Mouse (Mus musculus): ENCODE data around the gene Scpep1. TPM values are rescaled to one million over a fixed set of nuclear protein-coding genes. Genes with fewer than 3 reads are reported as not detected.

Scpep1 gene
- polyA plus RNA-seq (2014; fragmentation: Illumina TruSeq; extraction: RNeasy Lipid Tissue Mini Kit (QIAGEN cat#74804)) = 140 TPM

GRCm38 (mm10) chr11:88955217-88955969 lies at the start of gene Scpep1:
Gene Scpep1, minus strand, starts transcription at chr11:88955465.

GRCm38 (mm10) chr11:88998974-88999722 lies 43.9 kb upstream of the Scpep1 start, which contains the start of gene Trim25:
Gene Trim25, plus strand, starts transcription at chr11:88999376.

GRCm38 (mm10) chr11:88970202-88970732 lies 15.0 kb upstream of the Scpep1 start, which contains the start of gene Coil:
Gene Coil, plus strand, starts transcription at chr11:88970252.

GRCm38 (mm10) chr11:88966881-88967361 lies 11.7 kb upstream of the Scpep1 start, which contains the start of gene Elobl:
Gene Elobl, minus strand, starts transcription at chr11:88966931.

Other genes starting within 250 kb of the Scpep1 start
- 205 TPM for gene Msi2, start 237.0 kb downstream of the Scpep1 start, polyA plus RNA-seq (2014; fragmentation: Illumina TruSeq; extraction: RNeasy Lipid Tissue Mini Kit (QIAGEN cat#74804))
- gene Akap1, start 90.9 kb downstream of the Scpep1 start, polyA plus RNA-seq (2014; fragmentation: Illumina TruSeq; extraction: RNeasy Lipid Tissue Mini Kit (QIAGEN cat#74804)) = 23.0 TPM
- gene Elobl, start 11.5 kb upstream of the Scpep1 start, polyA plus RNA-seq (2014; fragmentation: Illumina TruSeq; extraction: RNeasy Lipid Tissue Mini Kit (QIAGEN cat#74804)) = 112 TPM
- 9.8 TPM for gene Coil, start 14.8 kb upstream of the Scpep1 start, polyA plus RNA-seq (2014; fragmentation: Illumina TruSeq; extraction: RNeasy Lipid Tissue Mini Kit (QIAGEN cat#74804))
- gene Trim25, start 43.9 kb upstream of the Scpep1 start, polyA plus RNA-seq (2014; fragmentation: Illumina TruSeq; extraction: RNeasy Lipid Tissue Mini Kit (QIAGEN cat#74804)) = 36.9 TPM
- 14.5 TPM for gene Dgke, start 111.4 kb upstream of the Scpep1 start, polyA plus RNA-seq (2014; fragmentation: Illumina TruSeq; extraction: RNeasy Lipid Tissue Mini Kit (QIAGEN cat#74804))
- not detected for gene Gm525, start 118.4 kb upstream of the Scpep1 start, polyA plus RNA-seq (2014; fragmentation: Illumina TruSeq; extraction: RNeasy Lipid Tissue Mini Kit (QIAGEN cat#74804))